Mouse (Mus musculus) lung, adult 2 months (tissue): ENCODE data around the gene Zfp273.

Experiments used
- CTCF ChIP-seq: fragments of 200-500 bp; IDR thresholded peaks from 2 replicates; pipeline ENCODE4 v1.5.1; 2011; ENCODE audit warnings: mild to moderate bottlenecking, low read length, control low read depth; ENCODE audit not compliant: insufficient read depth
- POLR2A ChIP-seq: fragments of 200-500 bp; IDR thresholded peaks from 2 replicates; pipeline ENCODE4 v1.6.1; 2011; ENCODE audit warnings: low read depth, mild to moderate bottlenecking, control low read depth, low read length, borderline replicate concordance; ENCODE audit errors: extremely low read depth

- no peak for TF ChIP-seq CTCF
- no peak for TF ChIP-seq POLR2A
These were observed 31.3 kb downstream of the Zfp273 start for GRCm38 (mm10) chr13:67844853-67845194.
